Mouse (Mus musculus) spleen, postnatal 4 days (tissue): ENCODE data around the gene Gipc2.

Experiments
- DNase-seq, 2 experiments: peaks; one replicate each; pipeline ENCODE4 v3.0.0; 2022; ENCODE audit warnings: low spot score in 2 of 2

The Gipc2 gene

GRCm38 (mm10) chr3:152081381-152081780 is 84.6 kb downstream of the Gipc2 start:
- DNase-seq = no peak

- DNase-seq = no peak
These were observed 89.9 kb downstream of the Gipc2 start for GRCm38 (mm10) chr3:152076088-152076487.

DNA sequence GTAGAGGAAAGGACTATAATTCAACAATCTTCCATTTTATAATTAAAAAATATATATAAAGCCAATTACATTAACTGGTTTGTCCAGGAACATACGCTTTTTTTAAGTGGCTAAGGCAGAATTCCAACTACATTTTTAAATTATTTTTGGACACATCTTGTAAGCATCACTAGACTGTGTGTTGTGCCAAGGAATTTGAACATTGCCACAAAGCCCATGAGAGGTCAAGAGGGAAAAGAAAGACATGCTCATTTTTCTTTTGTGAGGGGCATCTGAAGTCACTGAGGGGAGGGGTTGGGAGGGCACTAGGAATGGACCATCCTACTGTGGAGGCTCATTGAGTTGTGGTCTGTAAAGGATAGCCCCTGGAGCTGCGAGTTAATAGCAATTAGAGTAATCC is 97.0 kb downstream of the Gipc2 start:
- no peak for DNase-seq

GRCm38 (mm10) chr3:152068311-152068710 is 97.7 kb downstream of the Gipc2 start:
- DNase-seq = no peak

DNA sequence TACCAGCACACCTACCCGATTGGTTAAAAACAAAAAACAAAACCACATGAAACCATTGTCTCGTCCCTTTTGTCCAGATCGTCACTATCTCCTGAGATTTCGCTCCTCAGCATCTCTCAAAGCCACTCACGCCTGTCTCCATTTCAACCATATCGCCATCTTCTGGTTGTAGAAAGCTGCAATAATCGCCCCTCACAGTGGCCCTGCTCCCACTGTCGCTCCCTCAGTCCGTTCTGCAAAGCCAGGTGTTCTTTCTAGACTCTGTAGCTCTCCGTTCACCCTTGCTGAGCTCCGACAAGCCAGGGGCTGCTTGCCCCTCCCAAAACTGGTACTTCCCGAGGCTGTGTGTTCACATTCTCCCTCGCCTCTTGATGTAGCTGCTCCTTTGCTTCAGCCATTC is 99.3 kb downstream of the Gipc2 start:
- DNase-seq = no peak

DNA sequence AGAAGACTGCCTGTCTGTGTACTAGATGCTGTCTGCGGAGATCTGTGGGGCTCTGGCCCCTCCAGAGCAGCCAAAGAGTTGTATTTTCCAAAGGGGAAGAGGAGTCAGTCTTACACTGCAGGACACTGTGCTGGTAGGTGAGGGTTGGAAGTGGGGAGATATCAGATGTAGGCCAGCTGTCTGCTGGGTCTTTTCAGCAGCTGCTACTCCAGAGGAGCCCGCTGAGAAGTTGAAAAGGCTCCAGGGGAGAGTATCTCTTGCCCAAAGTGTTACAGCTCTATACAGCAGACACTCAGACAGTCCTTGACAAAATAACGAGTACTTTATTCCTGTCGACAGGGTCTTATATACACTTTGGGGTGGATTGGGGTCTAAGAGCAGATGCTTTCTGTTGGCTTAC is 100.2 kb downstream of the Gipc2 start:
- no peak for DNase-seq

- DNase-seq = no peak
These were observed 101.9 kb downstream of the Gipc2 start for GRCm38 (mm10) chr3:152064166-152064565.

DNA sequence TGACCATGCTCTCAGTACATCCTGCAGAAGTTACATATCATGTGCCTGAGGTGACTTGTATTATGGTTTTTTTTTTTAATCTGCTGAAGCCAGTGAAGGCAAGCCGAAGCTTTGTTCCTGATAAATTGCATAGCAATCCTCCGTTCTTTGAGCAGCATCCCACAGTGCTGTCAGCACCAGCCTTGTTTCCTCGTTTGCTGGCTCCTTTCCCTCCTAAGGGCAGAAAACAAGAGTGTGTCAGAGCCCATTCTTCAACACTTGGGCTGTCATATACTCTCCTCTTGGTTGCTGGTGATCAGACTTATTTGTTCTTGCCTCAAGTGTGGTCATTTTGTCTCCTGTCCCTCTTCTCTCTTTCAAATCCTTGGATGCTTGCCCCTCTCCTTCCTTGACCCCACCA is 103.2 kb downstream of the Gipc2 start:
- no peak for DNase-seq

DNA sequence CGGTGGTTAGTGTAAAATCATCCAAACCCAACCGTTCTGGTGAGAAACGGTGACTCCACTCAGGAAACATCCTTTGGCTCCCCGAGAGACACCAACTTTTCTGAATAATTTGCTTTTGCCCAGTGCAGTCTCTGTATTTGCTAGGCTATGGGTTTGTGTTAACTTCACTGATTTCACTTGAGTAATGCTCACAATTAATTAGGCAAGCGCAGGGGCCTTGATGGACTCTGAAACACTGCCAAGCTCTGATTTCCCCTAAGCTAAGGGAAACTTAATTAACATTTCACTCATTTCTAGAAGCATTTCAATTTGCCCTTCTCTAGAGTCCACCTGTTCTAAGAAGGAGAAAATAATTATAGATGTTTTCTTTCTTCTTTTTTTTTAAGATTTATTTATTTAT is 104.9 kb downstream of the Gipc2 start:
- no peak for DNase-seq

- no peak for DNase-seq
These were observed 107.8 kb downstream of the Gipc2 start for GRCm38 (mm10) chr3:152058235-152058634.

DNA sequence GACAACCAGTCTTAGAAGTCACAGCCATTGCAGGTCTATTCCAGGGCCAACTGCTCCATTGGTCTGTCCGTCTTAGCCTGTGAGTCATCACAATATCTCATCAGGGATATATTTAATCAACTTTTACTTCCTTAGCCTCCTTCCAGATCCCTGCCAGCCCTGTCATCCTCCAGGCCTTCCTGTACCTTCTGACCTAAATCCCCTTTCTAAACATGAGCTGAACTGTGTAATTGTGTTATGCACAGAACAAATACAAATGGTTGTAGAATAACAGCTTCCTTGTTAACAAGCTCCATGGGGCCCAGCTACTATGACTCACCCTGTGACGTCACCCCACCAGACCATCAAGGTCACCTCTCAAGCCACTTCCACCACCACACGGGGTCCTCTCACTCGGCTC is 111.8 kb downstream of the Gipc2 start:
- no peak for DNase-seq

DNA sequence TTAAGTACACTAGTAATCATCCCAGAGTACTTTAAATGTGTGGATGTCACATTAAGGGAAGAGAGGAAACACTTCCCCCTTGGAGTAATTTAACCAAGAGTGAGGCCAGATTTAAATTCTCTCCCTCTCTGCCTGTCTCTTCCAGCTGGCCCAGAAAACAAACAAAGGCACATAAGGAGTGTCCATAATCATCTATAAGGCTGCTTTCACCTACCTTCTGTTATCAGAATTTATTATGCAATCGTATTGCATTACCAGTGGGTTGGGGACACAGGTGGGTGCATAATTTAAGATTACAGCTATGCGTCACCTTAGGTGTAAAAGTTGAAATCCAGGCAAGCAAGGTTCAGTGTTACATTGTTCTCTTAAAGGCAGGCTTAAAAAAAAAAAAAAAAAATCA is 114.1 kb downstream of the Gipc2 start:
- DNase-seq = no peak

GRCm38 (mm10) chr3:152047914-152048313 is 118.1 kb downstream of the Gipc2 start:
- no peak for DNase-seq

- DNase-seq = no peak
These were observed 119.1 kb downstream of the Gipc2 start for GRCm38 (mm10) chr3:152046895-152047294.
